Mouse (Mus musculus) liver (tissue): Measurements from ENCODE around the gene Aass.

Experiments
- DNase-seq: peaks from one replicate; pipeline ENCODE4 v3.0.0-alpha.2; 2020; ENCODE audit warnings: mixed read lengths

Gene Aass

GRCm38 (mm10) chr6:23048836-23049235, 84.0 kb downstream of the Aass start:
- DNase-seq, result no peak

GRCm38 (mm10) chr6:23028251-23028650, 104.5 kb downstream of the Aass start:
- no peak for DNase-seq
